Mouse (Mus musculus): ENCODE measurements at regions not wholly inside any gene's neighbourhood (a gene's known extent, or its start where the extent isn't known, plus 50 kb on each side); places are given as distances from the start of the nearest gene placed in this dataset.

DNA sequence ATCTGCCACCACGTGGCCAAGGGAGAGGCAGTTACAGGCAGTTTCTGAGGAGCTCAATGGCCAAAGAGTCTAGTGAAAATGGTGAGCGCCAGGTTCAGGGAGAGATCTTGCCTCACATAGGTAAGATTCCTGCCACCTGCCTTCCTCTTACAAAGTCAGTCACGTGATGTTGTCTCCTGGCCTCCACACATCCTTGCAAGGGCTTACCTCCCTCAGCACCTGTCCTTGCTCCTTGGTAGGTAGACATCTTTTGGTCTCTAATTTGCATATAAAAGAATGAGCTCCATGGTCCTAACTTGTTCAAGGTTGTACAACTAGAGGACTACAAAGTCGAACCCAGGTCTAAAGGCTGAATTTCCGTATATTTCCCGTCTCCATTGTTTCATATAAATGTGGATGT, 159.1 kb downstream of the Klf5 start:
- TF ChIP-seq POLR2A (IDR thresholded peaks at IDR 0.05; ENCODE audit: extremely low read depth, insufficient read depth, low read length) (no peak), CTCF (IDR thresholded peaks at IDR 0.05; ENCODE audit: low read depth, low read length) (no peak)
